ENCODE assay signal across 18 mouse cellular contexts in the genomic region with DNA sequence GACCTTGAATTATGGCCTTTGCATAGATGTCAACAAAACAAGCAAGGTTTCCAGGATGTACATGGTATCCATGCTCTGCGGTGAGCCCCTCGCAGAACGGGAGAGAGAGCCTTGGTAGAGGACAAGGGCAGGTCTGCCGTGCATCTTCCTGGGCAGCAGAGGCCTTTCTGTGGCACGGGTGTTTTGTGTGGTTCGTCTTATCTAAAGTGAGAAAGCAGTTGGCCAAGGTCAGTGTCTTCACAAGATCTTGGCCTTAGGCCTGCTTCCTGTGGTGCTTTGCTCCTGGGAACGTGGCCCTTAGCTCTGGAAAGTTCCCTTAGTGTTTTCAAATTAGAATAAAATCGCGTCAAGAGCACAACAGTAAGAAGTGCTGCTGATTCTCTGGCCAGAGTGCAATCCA. TPM values are rescaled to one million over a fixed set of nuclear protein-coding genes. Genes with fewer than 3 reads are reported as not detected.
"Had no signal": no experiment of that assay in that cellular context is flagged by ENCODE, and none has a peak within 500 bp of the region (broad histone marks: within the 10 kb centered on the region; RNA-seq: fewer than 3 reads in every experiment).

No protein-coding gene starts in this region.

- H3K4me2 ChIP-seq: limb, embryonic 13.5 days; liver, embryonic 11.5 days; liver, embryonic 15.5 days; lung, embryonic 14.5 days; midbrain, embryonic 13.5 days; neural tube, embryonic 15.5 days had no signal

- ATAC-seq: midbrain, embryonic 13.5 days had no signal

- H3K27ac ChIP-seq: layer of hippocampus, adult 2 months; limb, embryonic 13.5 days; liver, embryonic 15.5 days; midbrain, embryonic 13.5 days; neural tube, embryonic 15.5 days had no signal

- H3K4me1 ChIP-seq: liver, embryonic 15.5 days; neural tube, embryonic 15.5 days had no signal

- H3K9ac ChIP-seq: limb, embryonic 13.5 days; liver, embryonic 15.5 days; lung, embryonic 14.5 days; midbrain, embryonic 13.5 days; neural tube, embryonic 15.5 days had no signal

- DNase-seq: kidney, adult 18-20 months; kidney, postnatal 10 days; kidney, postnatal 4 days; left cerebral cortex, postnatal 4 days; lung, embryonic 14.5 days; right cerebral cortex, adult 18-20 months; right cerebral cortex, postnatal 25 days; thymus, adult 18-20 months; thymus, postnatal 14 days had no signal

- H3K36me3 ChIP-seq: limb, embryonic 13.5 days; liver, embryonic 15.5 days; midbrain, embryonic 13.5 days; neural tube, embryonic 15.5 days had no signal

- H3K9me3 ChIP-seq: limb, embryonic 13.5 days; liver, embryonic 15.5 days; midbrain, embryonic 13.5 days; neural tube, embryonic 15.5 days had no signal

- H3K27me3 ChIP-seq: limb, embryonic 13.5 days; liver, embryonic 15.5 days; midbrain, embryonic 13.5 days; neural tube, embryonic 15.5 days had no signal

- H3K4me3 ChIP-seq: layer of hippocampus, adult 2 months; limb, embryonic 13.5 days; liver, embryonic 15.5 days; midbrain, embryonic 13.5 days; myocyte; neural tube, embryonic 15.5 days had no signal

RNA-seq across cellular contexts. Expression of gene Aox1, which starts 41.3 kb away (rescaled TPM):
- total RNA-seq: megakaryocyte-erythroid progenitor cell, adult 5-6 weeks had no signal

RNA-seq across cellular contexts. Expression of gene Aox3, which starts 41.9 kb away (rescaled TPM):
- total RNA-seq: megakaryocyte-erythroid progenitor cell, adult 5-6 weeks had no signal
- polyA plus RNA-seq: liver, embryonic 11.5 days; myocyte; neural tube, embryonic 11.5 days had no signal
